Mouse (Mus musculus) kidney, adult 2 months (tissue): ENCODE measurements around the gene Mt1.

ENCODE experiments used
- CTCF ChIP-seq: fragments of 200-500 bp; conservative IDR thresholded peaks from 2 replicates; pipeline ENCODE4 v1.5.1; 2011; ENCODE audit warnings: low read depth, mild to moderate bottlenecking, control low read depth, low read length, moderate library complexity, mixed read lengths; ENCODE audit not compliant: insufficient read depth, insufficient read length
- POLR2A ChIP-seq: fragments of 200-500 bp; IDR thresholded peaks from one replicate; pipeline ENCODE4 v1.6.1; 2011; ENCODE audit warnings: low read depth, low read length, control low read depth

GRCm38 (mm10) chr8:94227381-94227939 is 48.6 kb downstream of the Mt1 start:
- TF ChIP-seq CTCF (no peak), POLR2A (no peak)
